Mouse (Mus musculus) embryonic facial prominence, embryonic 10.5 days (tissue): ENCODE measurements around the gene Lefty2. TPM values are rescaled to one million over a fixed set of nuclear protein-coding genes. Genes with fewer than 3 reads are reported as not detected.

ENCODE experiments used
- DNase-seq: peaks from one replicate; pipeline ENCODE4 v3.0.0-alpha.2; 2017; ENCODE audit warnings: low spot score
- H3K27ac ChIP-seq: fragments of 300-500 bp; sonication (generic); replicated peaks from 2 replicates; pipeline ENCODE4 v1.5.1; 2016; ENCODE audit warnings: mild to moderate bottlenecking
- H3K27me3 ChIP-seq: fragments of 300-500 bp; sonication (generic); replicated peaks from 2 replicates; pipeline ENCODE4 v1.6.1; 2016; ENCODE audit warnings: low read depth, mild to moderate bottlenecking; ENCODE audit not compliant: poor library complexity, severe bottlenecking
- H3K36me3 ChIP-seq: fragments of 300-500 bp; sonication (generic); replicated peaks from 2 replicates; pipeline ENCODE4 v1.6.1; 2016; ENCODE audit warnings: mild to moderate bottlenecking, moderate library complexity
- H3K4me1 ChIP-seq: fragments of 300-500 bp; sonication (generic); 2 replicates; pipeline ENCODE4 v1.6.1; 2016
- H3K4me3 ChIP-seq: fragments of 300-500 bp; sonication (generic); 2 replicates; pipeline ENCODE4 v1.5.1; 2016; ENCODE audit warnings: mild to moderate bottlenecking, moderate library complexity
- H3K9me3 ChIP-seq: fragments of 300-500 bp; sonication (generic); 2 replicates; pipeline ENCODE4 v1.6.1; 2016; ENCODE audit warnings: mild to moderate bottlenecking
- WGBS: fragments of 180-500 bp; shearing (Covaris S2); methylation state at CpG from one replicate; pipeline ENCODE4 v1.1.7; 2016; 5-methylcytosine and 5-hydroxymethylcytosine counted together
- polyA plus RNA-seq: library from polyadenylated mRNA; unstranded; fragments of >200 nt; fragmentation: Nextera tagmentation; extraction: Ambion mirVana; gene quantifications from 2 replicates; pipeline ENCODE4 v1.2.1, GENCODE M21; 2016

The Lefty2 gene
- not detected in 2 replicates for polyA plus RNA-seq

GRCm38 (mm10) chr1:180892808-180893207 lies at the start of gene Lefty2:
Gene Lefty2 (plus strand): TSS chr1:180893108.
- peaks cover 32% of the 10 kb centered on the region for H3K4me1 ChIP-seq
- WGBS: 58% methylated on average over 10 of the region's 10 CpGs
- H3K9me3 ChIP-seq: no peaks in the 10 kb centered on the region
- no peak within 1 kb of the TSS for H3K27ac ChIP-seq
- DNase-seq: no peak
- H3K36me3 ChIP-seq: no peaks in the 10 kb centered on the region
- peaks cover 79% of the 10 kb centered on the region for H3K27me3 ChIP-seq
- no peak within 1 kb of the TSS for H3K4me3 ChIP-seq

- Histone ChIP-seq H3K27me3 (no peaks in the 10 kb centered on the region), H3K36me3 (0 out of 2 replicates have a peak, but pooled peaks cover 5% of the 10 kb centered on the region), H3K4me1 (peaks cover 42% of the 10 kb centered on the region), H3K9me3 (no peaks in the 10 kb centered on the region), H3K27ac (peak overlapping the region; percentile 96), H3K4me3 (peak overlapping the region; percentile 48)
- WGBS: 2% methylated on average over 9 of the region's 9 CpGs
- DNase-seq: peak; percentile 73
Measured at GRCm38 (mm10) chr1:180848114-180848510, 44.8 kb upstream of the Lefty2 start.

GRCm38 (mm10) chr1:180848511-180849241 lies 44.2 kb upstream of the Lefty2 start:
- H3K4me1 ChIP-seq: peaks cover 42% of the 10 kb centered on the region
- DNase-seq: peak; percentile 31
- no peaks in the 10 kb centered on the region for H3K27me3 ChIP-seq
- H3K36me3 ChIP-seq: 0 out of 2 replicates have a peak, but pooled peaks cover 5% of the 10 kb centered on the region
- WGBS: 24% methylated on average over 11 of the region's 11 CpGs
- peak overlapping the region; percentile 48 for H3K4me3 ChIP-seq
- H3K9me3 ChIP-seq: no peaks in the 10 kb centered on the region
- H3K27ac ChIP-seq: peak overlapping the region; percentile 96

- Histone ChIP-seq H3K27me3 (no peaks in the 10 kb centered on the region), H3K9me3 (no peaks in the 10 kb centered on the region), H3K27ac (peak overlapping the region; percentile 96), H3K4me1 (peaks cover 42% of the 10 kb centered on the region), H3K4me3 (peak overlapping the region; percentile 79), H3K36me3 (peaks cover 7% of the 10 kb centered on the region)
- peak; percentile 33 for DNase-seq
- WGBS: 44% methylated on average over 11 of the region's 11 CpGs
Measured at GRCm38 (mm10) chr1:180849701-180850301, 43.1 kb upstream of the Lefty2 start.

- peak; percentile 100 for DNase-seq
- no peaks in the 10 kb centered on the region for H3K9me3 ChIP-seq
- H3K4me1 ChIP-seq: peaks cover 42% of the 10 kb centered on the region
- under 1% methylated on average over 77 of the region's 77 CpGs for WGBS
- H3K27me3 ChIP-seq: no peaks in the 10 kb centered on the region
- H3K27ac ChIP-seq: peak within 1 kb of the TSS; percentile 96
- H3K4me3 ChIP-seq: peak within 1 kb of the TSS; percentile 79
- H3K36me3 ChIP-seq: peaks cover 15% of the 10 kb centered on the region
Measured at GRCm38 (mm10) chr1:180850316-180851270, 42.3 kb upstream of the Lefty2 start, which contains the start of gene Sde2. Gene Sde2 (plus strand): TSS chr1:180851127.

- Histone ChIP-seq H3K27me3 (no peaks in the 10 kb centered on the region), H3K27ac (no peak overlapping the region), H3K4me1 (no peaks in the 10 kb centered on the region), H3K36me3 (peaks cover 91% of the 10 kb centered on the region), H3K4me3 (no peak overlapping the region), H3K9me3 (no peaks in the 10 kb centered on the region)
- no peak for DNase-seq
Measured at GRCm38 (mm10) chr1:180858763-180859162, 34.1 kb upstream of the Lefty2 start.

- WGBS: 90% methylated on average over 6 of the region's 6 CpGs
- H3K27ac ChIP-seq: no peak overlapping the region
- H3K4me3 ChIP-seq: no peak overlapping the region
- no peaks in the 10 kb centered on the region for H3K27me3 ChIP-seq
- no peak for DNase-seq
- no peaks in the 10 kb centered on the region for H3K9me3 ChIP-seq
- H3K4me1 ChIP-seq: no peaks in the 10 kb centered on the region
- peaks cover 98% of the 10 kb centered on the region for H3K36me3 ChIP-seq
Measured at GRCm38 (mm10) chr1:180860030-180860429, 32.9 kb upstream of the Lefty2 start.

- 45% methylated on average over 1 of the region's 1 CpGs for WGBS
- H3K4me1 ChIP-seq: no peaks in the 10 kb centered on the region
- peaks cover 98% of the 10 kb centered on the region for H3K36me3 ChIP-seq
- no peak overlapping the region for H3K4me3 ChIP-seq
- H3K27me3 ChIP-seq: no peaks in the 10 kb centered on the region
- no peak overlapping the region for H3K27ac ChIP-seq
- DNase-seq: no peak
- no peaks in the 10 kb centered on the region for H3K9me3 ChIP-seq
Measured at GRCm38 (mm10) chr1:180863606-180864005, 29.3 kb upstream of the Lefty2 start.

GRCm38 (mm10) chr1:180866001-180866400 lies 26.9 kb upstream of the Lefty2 start:
- Histone ChIP-seq H3K27me3 (no peaks in the 10 kb centered on the region), H3K9me3 (no peaks in the 10 kb centered on the region), H3K4me1 (no peaks in the 10 kb centered on the region), H3K36me3 (peaks cover 75% of the 10 kb centered on the region), H3K4me3 (no peak overlapping the region), H3K27ac (no peak overlapping the region)
- no peak for DNase-seq
- 93% methylated on average over 7 of the region's 7 CpGs for WGBS

- H3K27me3 ChIP-seq: no peaks in the 10 kb centered on the region
- no peaks in the 10 kb centered on the region for H3K4me1 ChIP-seq
- WGBS: 76% methylated on average over 13 of the region's 13 CpGs
- no peak overlapping the region for H3K4me3 ChIP-seq
- no peaks in the 10 kb centered on the region for H3K9me3 ChIP-seq
- no peak for DNase-seq
- H3K27ac ChIP-seq: no peak overlapping the region
- H3K36me3 ChIP-seq: peaks cover 35% of the 10 kb centered on the region
Measured at GRCm38 (mm10) chr1:180870122-180870650, 22.7 kb upstream of the Lefty2 start.

- DNase-seq: peak; percentile 71
- 20% methylated on average over 9 of the region's 9 CpGs for WGBS
- Histone ChIP-seq H3K27ac (no peak overlapping the region), H3K9me3 (no peaks in the 10 kb centered on the region), H3K4me1 (no peaks in the 10 kb centered on the region), H3K4me3 (no peak overlapping the region), H3K36me3 (no peaks in the 10 kb centered on the region), H3K27me3 (no peaks in the 10 kb centered on the region)
Measured at GRCm38 (mm10) chr1:180873861-180874484, 18.9 kb upstream of the Lefty2 start.

GRCm38 (mm10) chr1:180874615-180875014 lies 18.3 kb upstream of the Lefty2 start:
- H3K36me3 ChIP-seq: no peaks in the 10 kb centered on the region
- WGBS: 81% methylated on average over 2 of the region's 2 CpGs
- H3K4me1 ChIP-seq: no peaks in the 10 kb centered on the region
- H3K27me3 ChIP-seq: no peaks in the 10 kb centered on the region
- H3K9me3 ChIP-seq: no peaks in the 10 kb centered on the region
- no peak overlapping the region for H3K4me3 ChIP-seq
- no peak for DNase-seq
- no peak overlapping the region for H3K27ac ChIP-seq
